11 mouse cellular contexts compared by ENCODE assay signal in the genomic region with DNA sequence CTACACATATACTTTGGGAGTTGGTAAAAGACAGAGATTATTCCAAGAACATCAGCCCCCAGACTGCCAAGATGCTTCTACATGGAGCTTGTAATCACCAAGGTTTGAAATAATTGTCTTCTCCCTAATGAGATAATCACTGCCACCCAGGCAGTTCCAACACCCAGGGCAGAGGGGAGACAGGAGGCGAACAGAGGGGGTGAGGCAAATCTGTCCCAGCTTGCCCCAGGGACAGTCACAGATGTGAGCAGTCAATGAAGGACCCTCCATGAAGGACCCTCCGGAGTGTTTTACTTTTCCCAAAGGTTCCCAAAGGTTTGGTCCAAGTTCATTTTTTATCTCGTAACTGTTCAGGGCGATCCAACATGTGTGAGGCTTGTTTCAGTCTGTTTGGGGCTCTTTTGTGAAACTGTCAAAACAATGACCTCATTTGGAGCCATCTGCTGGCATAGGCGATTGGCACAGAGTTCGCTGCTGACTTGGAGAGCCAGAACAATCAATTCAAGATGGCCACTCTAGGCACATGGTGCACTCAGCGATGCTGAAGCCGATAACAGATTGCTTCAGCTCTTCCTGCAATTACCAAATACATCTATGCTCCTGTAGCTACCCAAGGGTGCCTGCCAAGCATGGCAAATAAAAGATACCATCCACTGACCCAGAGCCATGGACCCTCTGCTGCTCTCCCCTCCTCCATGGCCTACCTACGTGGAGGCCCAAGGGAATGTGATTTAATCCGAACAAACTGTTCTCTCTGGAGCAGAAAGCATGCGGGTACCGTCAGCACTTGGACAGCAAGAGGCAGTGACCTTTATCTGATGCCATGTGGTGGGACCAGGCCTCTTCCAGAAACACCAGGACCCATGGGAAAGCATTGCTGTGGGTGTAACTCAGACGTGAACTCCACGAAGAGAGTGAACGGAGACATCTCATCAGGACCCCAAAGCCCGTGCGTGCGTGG.
DNase-seq lines count a peak whose midpoint lies in the region; TF ChIP-seq lines count a peak whose summit lies in the region.
"Had no signal": no experiment of that assay in that cellular context is flagged by ENCODE, and none has a peak within 500 bp of the region (broad histone marks: within the 10 kb centered on the region; RNA-seq: fewer than 3 reads in every experiment).

No protein-coding gene starts in this region.

- peak; percentile 11 for DNase-seq in gastrocnemius, postnatal 25 days
- no peak for DNase-seq in gastrocnemius, postnatal 10 days
- DNase-seq in MN1 (ENCODE audit: low spot score), result peak; percentile 11
- DNase-seq in cerebellum, adult 8-10 months, result peak; percentile 35
- peak; percentile 51 to 71 for DNase-seq in layer of hippocampus, adult 2 months (ENCODE audit: low spot score in 2 of 2)
- no peak for DNase-seq in heart, adult 18-20 months
- no peak for DNase-seq in spleen, postnatal 10 days (ENCODE audit: low spot score in 2 of 2)
- DNase-seq in urinary bladder, adult 18-20 months (ENCODE audit: low spot score in 2 of 2), result no peak

- no peak overlapping the region for H3K4me3 ChIP-seq in layer of hippocampus, adult 2 months
- H3K4me3 ChIP-seq: limb, embryonic 10.5 days; neural tube, embryonic 15.5 days had no signal

- TF ChIP-seq CTCF in layer of hippocampus, adult 2 months (conservative IDR thresholded peaks at IDR 0.05), result no peak

- H3K27ac ChIP-seq in layer of hippocampus, adult 2 months, result peak overlapping the region; percentile 74
- H3K27ac ChIP-seq: limb, embryonic 10.5 days; macrophage; neural tube, embryonic 15.5 days had no signal

Comparison
In these comparisons a context has a peak if more than half of its experiments do, and no peak if none do; other contexts are left out.
1. DNase-seq: peak in gastrocnemius, postnatal 25 days (single experiment), MN1 (single experiment), cerebellum, adult 8-10 months (single experiment) and layer of hippocampus, adult 2 months (2 of 2); none in gastrocnemius, postnatal 10 days (single experiment), heart, adult 18-20 months (0 of 2), spleen, postnatal 10 days (0 of 2) and urinary bladder, adult 18-20 months (0 of 2).